Mouse (Mus musculus) olfactory bulb, adult 2 months (tissue): Measurements from ENCODE around the gene Enox1.

ENCODE experiments used
- CTCF ChIP-seq: fragments of 200-500 bp; IDR thresholded peaks from 2 replicates; pipeline ENCODE4 v1.5.1; 2012; ENCODE audit warnings: low read depth, mild to moderate bottlenecking, low read length, moderate library complexity; ENCODE audit not compliant: insufficient read depth
- POLR2A ChIP-seq: fragments of 200-500 bp; IDR thresholded peaks from 2 replicates; pipeline ENCODE4 v1.6.1; 2012; ENCODE audit warnings: mild to moderate bottlenecking, low read depth, low read length, moderate library complexity; ENCODE audit not compliant: insufficient read depth

DNA sequence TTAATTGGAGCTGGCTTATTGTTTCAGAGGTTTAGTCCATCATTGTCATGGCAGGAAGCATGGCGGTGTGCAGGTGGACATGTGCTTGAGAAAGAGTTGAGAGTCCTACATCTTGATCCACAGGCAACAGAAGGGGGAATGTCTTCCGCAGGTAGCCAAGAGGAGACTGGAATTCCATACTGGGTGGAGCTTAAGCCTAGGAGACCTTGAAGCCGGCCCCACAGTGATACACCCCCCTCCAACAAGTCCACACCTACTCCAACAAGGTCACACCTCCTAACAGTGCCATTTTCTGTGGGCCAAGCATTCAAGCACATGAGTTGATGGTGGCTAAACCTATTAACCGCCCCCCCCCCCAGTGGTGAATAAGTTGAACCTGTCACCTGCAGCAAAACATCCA, 533.3 kb downstream of the Enox1 start:
- TF ChIP-seq CTCF (no peak), POLR2A (no peak)
